Mouse (Mus musculus) lung, postnatal 36 days (tissue): ENCODE measurements around the gene Grin2b.

Source experiments
- DNase-seq: peaks from one replicate; pipeline ENCODE4 v3.0.0; 2022; ENCODE audit warnings: mixed read lengths

Grin2b gene

GRCm38 (mm10) chr6:136096269-136096668 is 77.0 kb downstream of the Grin2b start:
- peak; percentile 1 for DNase-seq

- DNase-seq: no peak
Measured at GRCm38 (mm10) chr6:136079991-136080734, 93.1 kb downstream of the Grin2b start.

- no peak for DNase-seq
Measured at GRCm38 (mm10) chr6:136072326-136073054, 100.8 kb downstream of the Grin2b start.

- no peak for DNase-seq
Measured at GRCm38 (mm10) chr6:136070101-136070500, 103.2 kb downstream of the Grin2b start.

GRCm38 (mm10) chr6:136053346-136053745 is 120.0 kb downstream of the Grin2b start:
- DNase-seq: no peak

- DNase-seq: no peak
Measured at GRCm38 (mm10) chr6:136050346-136050745, 123.0 kb downstream of the Grin2b start.

GRCm38 (mm10) chr6:136048084-136048483 is 125.2 kb downstream of the Grin2b start:
- no peak for DNase-seq

- no peak for DNase-seq
Measured at GRCm38 (mm10) chr6:136046091-136046490, 127.2 kb downstream of the Grin2b start.

- no peak for DNase-seq
Measured at GRCm38 (mm10) chr6:136044461-136044860, 128.8 kb downstream of the Grin2b start.

- peak; percentile 6 for DNase-seq
Measured at GRCm38 (mm10) chr6:136042375-136042774, 130.9 kb downstream of the Grin2b start.

GRCm38 (mm10) chr6:136041821-136042220 is 131.5 kb downstream of the Grin2b start:
- DNase-seq: no peak

- DNase-seq: no peak
Measured at GRCm38 (mm10) chr6:136040931-136041330, 132.4 kb downstream of the Grin2b start.

GRCm38 (mm10) chr6:136029235-136029939 is 143.9 kb downstream of the Grin2b start:
- no peak for DNase-seq

- no peak for DNase-seq
Measured at GRCm38 (mm10) chr6:136026936-136027335, 146.4 kb downstream of the Grin2b start.

GRCm38 (mm10) chr6:136025801-136026200 is 147.5 kb downstream of the Grin2b start:
- DNase-seq: no peak

GRCm38 (mm10) chr6:136020460-136020859 is 152.9 kb downstream of the Grin2b start:
- DNase-seq: no peak

- DNase-seq: no peak
Measured at GRCm38 (mm10) chr6:136018962-136019361, 154.3 kb downstream of the Grin2b start.

GRCm38 (mm10) chr6:136013556-136014380 is 159.5 kb downstream of the Grin2b start:
- DNase-seq: no peak

- no peak for DNase-seq
Measured at GRCm38 (mm10) chr6:136011533-136011932, 161.8 kb downstream of the Grin2b start.

- DNase-seq: no peak
Measured at GRCm38 (mm10) chr6:136011038-136011311, 162.3 kb downstream of the Grin2b start.

- peak; percentile 13 for DNase-seq
Measured at GRCm38 (mm10) chr6:136010290-136011037, 162.8 kb downstream of the Grin2b start.

- DNase-seq: no peak
Measured at GRCm38 (mm10) chr6:136008120-136008519, 165.2 kb downstream of the Grin2b start.
